In the genomic region with DNA sequence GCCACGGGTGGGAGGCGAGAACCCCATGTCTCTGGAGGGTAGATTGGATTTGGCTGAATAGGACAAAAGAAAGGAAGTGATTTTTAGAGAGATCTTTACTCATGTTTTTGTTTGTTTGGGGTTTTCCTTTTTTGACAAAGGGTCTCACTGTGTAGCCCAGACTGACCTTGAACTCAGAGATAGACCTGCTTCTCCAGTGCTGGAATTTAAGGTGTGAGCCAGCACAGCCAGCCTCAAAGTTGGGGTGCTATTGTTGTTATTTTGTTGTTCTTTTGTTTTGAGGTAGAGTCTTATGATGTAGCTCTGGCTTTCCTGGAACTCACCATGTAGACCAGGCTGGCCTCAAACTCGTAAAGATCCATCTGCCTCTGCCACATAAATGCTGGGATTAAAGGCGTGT, we compare ENCODE assay signal across 20 mouse cellular contexts. TPM values are rescaled to one million over a fixed set of nuclear protein-coding genes. Genes with fewer than 3 reads are reported as not detected.
"Had no signal": no experiment of that assay in that cellular context is flagged by ENCODE, and none has a peak within 500 bp of the region (broad histone marks: within the 10 kb centered on the region; RNA-seq: fewer than 3 reads in every experiment).

No protein-coding gene starts in this region.

- H3K9me3 ChIP-seq: neural tube, embryonic 13.5 days; neural tube, embryonic 15.5 days; stomach, embryonic 15.5 days had no signal

- H3K27ac ChIP-seq: neural tube, embryonic 13.5 days; neural tube, embryonic 15.5 days; stomach, embryonic 15.5 days; stomach, postnatal 0 days had no signal

- H3K4me1 ChIP-seq: neural tube, embryonic 13.5 days; neural tube, embryonic 15.5 days; stomach, embryonic 15.5 days had no signal

- DNase-seq: retina, postnatal 1 day; right cerebral cortex, adult 18-20 months; right cerebral cortex, postnatal 14 days; right cerebral cortex, postnatal 25 days; right cerebral cortex, postnatal 4 days; spleen, adult 18-20 months; thymus, adult 18-20 months; thymus, adult 2 months; thymus, postnatal 14 days; thymus, postnatal 25 days; thymus, postnatal 36 days; thymus, postnatal 4 days had no signal

- H3K27me3 ChIP-seq: neural tube, embryonic 13.5 days; neural tube, embryonic 15.5 days; stomach, embryonic 15.5 days had no signal

- H3K4me3 ChIP-seq: neural tube, embryonic 13.5 days; neural tube, embryonic 15.5 days; stomach, embryonic 15.5 days had no signal

RNA-seq across cellular contexts. Expression of a gene that starts 27.1 kb away (rescaled TPM):
- polyA plus RNA-seq: neural tube, embryonic 13.5 days; neural tube, embryonic 14.5 days; neural tube, embryonic 15.5 days; spleen, adult 2 months; thymus, postnatal 0 days; urinary bladder, adult 2 months had no signal
